Mouse (Mus musculus) liver, postnatal 0 days (tissue): Measurements from ENCODE around the gene Col19a1.

Source experiments
- CTCF ChIP-seq: sonication (generic); IDR thresholded peaks from 2 replicates; pipeline ENCODE4 v1.5.1; 2016; ENCODE audit warnings: antibody characterized with exemption, low read depth
- EP300 ChIP-seq: IDR thresholded peaks from 2 replicates; pipeline ENCODE4 v1.6.1; 2016; ENCODE audit warnings: antibody characterized with exemption, low read depth, mild to moderate bottlenecking

DNA sequence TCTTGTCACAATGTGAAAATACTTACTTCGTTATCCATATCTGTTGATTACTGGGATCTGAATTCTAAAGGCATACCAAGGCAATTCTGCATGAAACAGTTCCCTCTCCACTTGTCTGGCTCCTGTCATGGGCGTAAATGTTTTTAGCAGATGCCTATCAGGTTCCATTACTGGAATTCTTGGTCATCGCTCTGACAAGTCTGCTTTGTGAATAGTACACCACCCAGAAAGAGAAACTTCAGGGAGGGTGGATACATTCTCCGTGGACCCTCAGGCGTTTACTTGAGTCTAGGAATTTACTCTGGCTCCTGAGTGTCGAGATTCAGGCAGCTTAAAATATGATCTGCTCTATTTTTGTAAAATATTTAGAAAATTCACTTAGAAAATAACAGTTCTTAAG is 75.7 kb downstream of the Col19a1 start:
- TF ChIP-seq CTCF (no peak), EP300 (no peak)
